Mouse (Mus musculus) gastrocnemius, postnatal 10 days (tissue): ENCODE data around the gene B3glct. TPM values are rescaled to one million over a fixed set of nuclear protein-coding genes. Genes with fewer than 3 reads are reported as not detected.

ENCODE experiments used
- DNase-seq: peaks from one replicate; pipeline ENCODE4 v3.0.0; 2021; ENCODE audit warnings: mixed read lengths
- total RNA-seq, 2 experiments: library from RNA; stranded (reverse); gene quantifications; 2 replicates each; pipeline ENCODE4 v1.2.3; 2021

Gene B3glct
- total RNA-seq, 2 experiments from 2014 or later: 6.6 to 8.4 TPM

GRCm38 (mm10) chr5:149748640-149749580 lies 70.9 kb downstream of the B3glct start:
- DNase-seq: no peak

GRCm38 (mm10) chr5:149751861-149752260 lies 73.8 kb downstream of the B3glct start:
- no peak for DNase-seq

GRCm38 (mm10) chr5:149753073-149753472 lies 75.0 kb downstream of the B3glct start:
- no peak for DNase-seq

GRCm38 (mm10) chr5:149767116-149767515 lies 89.1 kb downstream of the B3glct start:
- no peak for DNase-seq

- DNase-seq: no peak
These were observed 89.7 kb downstream of the B3glct start for GRCm38 (mm10) chr5:149767651-149768301.

- DNase-seq: no peak
These were observed 91.6 kb downstream of the B3glct start for GRCm38 (mm10) chr5:149769666-149770065.

GRCm38 (mm10) chr5:149776038-149776437 lies 98.0 kb downstream of the B3glct start:
- DNase-seq: no peak

- DNase-seq: no peak
These were observed 101.7 kb downstream of the B3glct start for GRCm38 (mm10) chr5:149779740-149780139.

GRCm38 (mm10) chr5:149780411-149780810 lies 102.4 kb downstream of the B3glct start:
- DNase-seq: no peak

- no peak for DNase-seq
These were observed 112.1 kb downstream of the B3glct start for GRCm38 (mm10) chr5:149790087-149790486.

GRCm38 (mm10) chr5:149810071-149810470 lies 132.0 kb downstream of the B3glct start:
- DNase-seq: no peak

GRCm38 (mm10) chr5:149811835-149812234 lies 133.8 kb downstream of the B3glct start:
- no peak for DNase-seq

Other genes with a start within 250 kb of the B3glct start
- under 1 TPM in 1 of 2 experiments, not detected in 1; 0.27 TPM for gene Tex26, start 238.6 kb upstream of the B3glct start, total RNA-seq
- gene Wdr95, start 149.6 kb upstream of the B3glct start, total RNA-seq: under 1 TPM in 1 of 2 experiments, not detected in 1; 0.14 TPM
- gene Hsph1, start 41.9 kb upstream of the B3glct start, total RNA-seq: 10 to 100 TPM; 30.0 to 37.7 TPM